Mouse (Mus musculus): ENCODE data around the gene Cfap45. TPM values are rescaled to one million over a fixed set of nuclear protein-coding genes. Genes with fewer than 3 reads are reported as not detected.
A peak's percentile ranks its signal among the peaks of the same experiment; 100 is the strongest.

Gene Cfap45
- polyA plus RNA-seq, 1 experiment from 2014 or later = 1.9 TPM

DNA sequence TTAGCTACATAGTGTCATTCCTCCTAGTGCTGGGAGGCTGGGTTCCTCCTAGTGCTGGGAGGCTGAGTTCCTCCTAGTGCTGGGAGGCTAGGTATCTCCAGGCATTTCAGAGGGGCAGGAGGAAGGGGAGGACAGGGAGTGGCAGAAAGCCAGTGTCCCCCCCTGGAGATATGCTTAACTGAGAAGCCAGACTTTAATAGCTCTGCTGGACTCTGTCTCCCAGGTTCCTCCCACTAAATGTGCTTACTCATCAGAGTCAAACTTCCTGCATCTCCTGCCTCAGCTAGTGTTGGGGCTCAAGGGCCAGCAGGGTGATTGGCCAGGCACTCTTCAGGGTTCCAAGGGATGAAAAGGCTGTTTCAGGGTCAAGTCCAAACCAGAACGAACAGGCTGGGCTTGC is 5.2 kb upstream of the Cfap45 start:
- no peak for DNase-seq (ENCODE audit: low spot score)

DNA sequence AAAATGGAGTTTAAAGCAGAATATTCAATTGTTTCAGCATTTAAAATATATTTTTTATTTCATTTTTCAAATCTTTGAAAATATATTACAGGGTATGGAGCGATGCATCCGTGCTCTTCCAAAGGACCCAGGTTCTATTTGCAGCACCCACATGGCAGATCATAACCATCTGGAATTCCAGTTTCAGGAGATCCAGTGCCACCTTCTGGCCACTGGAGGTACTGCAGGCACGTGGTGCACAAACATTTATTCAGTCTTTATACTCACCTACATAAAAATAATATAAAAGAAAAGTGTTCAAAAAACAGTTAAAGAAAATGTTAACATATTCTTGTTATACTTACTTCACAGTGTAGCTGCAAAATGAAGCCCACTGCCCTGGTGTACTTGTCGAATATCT is 2.6 kb upstream of the Cfap45 start:
- DNase-seq (ENCODE audit: low spot score) = no peak

DNA sequence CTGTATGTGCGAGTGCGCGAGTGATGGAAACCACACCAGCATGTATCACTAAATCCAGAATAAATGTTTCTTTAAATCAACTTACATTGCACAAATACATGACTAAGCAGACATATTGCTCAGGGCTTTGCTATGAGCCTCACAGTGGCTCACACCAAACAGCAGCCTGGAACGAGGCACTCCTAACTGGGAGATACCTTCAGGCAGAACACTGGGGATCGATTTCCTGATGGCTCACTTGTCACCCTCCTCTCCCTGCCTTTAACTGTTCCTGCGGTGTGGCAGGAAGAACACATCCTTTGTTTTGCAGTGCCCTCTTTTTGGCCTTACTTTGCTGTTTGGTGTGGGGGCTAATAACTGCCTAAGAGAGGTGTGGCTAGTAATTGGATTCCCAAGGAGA is 957 bp upstream of the Cfap45 start:
- no peak for DNase-seq (ENCODE audit: low spot score)

DNA sequence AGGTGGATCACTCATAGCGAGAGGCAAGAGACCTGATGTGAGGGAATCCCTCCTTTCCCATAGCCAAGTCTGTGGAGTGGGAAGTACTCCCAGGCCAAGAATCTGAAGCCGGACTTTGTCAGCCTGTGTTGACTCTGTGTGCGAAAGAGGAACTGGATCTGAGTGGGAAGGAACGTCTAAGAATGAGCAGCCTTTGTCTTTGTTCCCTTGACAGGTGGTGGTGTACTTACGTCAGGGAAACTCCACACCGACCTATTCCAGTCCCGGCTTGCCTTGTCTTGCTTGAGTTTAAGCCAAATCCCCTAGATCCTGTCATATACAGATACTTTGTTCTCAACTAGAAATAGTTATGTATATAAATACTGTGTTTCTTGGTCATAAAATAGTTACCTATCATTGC is 1.9 kb downstream of the Cfap45 start:
- no peak for DNase-seq (ENCODE audit: low spot score)

DNA sequence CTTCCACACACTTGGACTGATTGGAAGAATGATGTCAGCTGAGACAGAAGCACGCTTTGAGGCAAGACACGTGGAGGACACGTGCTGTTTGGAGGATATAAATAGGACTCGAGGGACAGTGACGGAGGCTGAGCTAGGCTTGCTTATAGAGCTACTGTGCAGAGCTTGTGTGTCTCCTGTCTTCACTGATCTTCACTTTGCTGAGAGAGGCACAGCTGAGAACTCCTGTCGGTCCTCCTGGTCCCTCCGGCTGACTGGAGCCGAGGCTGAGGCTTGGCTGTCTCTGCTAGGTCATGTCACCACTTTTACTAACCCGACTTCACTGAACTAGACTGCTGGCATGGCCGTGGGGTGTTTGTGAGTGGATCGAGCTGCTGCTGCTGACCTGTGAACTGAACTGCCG is 3.1 kb downstream of the Cfap45 start:
- DNase-seq (ENCODE audit: low spot score) = no peak

DNA sequence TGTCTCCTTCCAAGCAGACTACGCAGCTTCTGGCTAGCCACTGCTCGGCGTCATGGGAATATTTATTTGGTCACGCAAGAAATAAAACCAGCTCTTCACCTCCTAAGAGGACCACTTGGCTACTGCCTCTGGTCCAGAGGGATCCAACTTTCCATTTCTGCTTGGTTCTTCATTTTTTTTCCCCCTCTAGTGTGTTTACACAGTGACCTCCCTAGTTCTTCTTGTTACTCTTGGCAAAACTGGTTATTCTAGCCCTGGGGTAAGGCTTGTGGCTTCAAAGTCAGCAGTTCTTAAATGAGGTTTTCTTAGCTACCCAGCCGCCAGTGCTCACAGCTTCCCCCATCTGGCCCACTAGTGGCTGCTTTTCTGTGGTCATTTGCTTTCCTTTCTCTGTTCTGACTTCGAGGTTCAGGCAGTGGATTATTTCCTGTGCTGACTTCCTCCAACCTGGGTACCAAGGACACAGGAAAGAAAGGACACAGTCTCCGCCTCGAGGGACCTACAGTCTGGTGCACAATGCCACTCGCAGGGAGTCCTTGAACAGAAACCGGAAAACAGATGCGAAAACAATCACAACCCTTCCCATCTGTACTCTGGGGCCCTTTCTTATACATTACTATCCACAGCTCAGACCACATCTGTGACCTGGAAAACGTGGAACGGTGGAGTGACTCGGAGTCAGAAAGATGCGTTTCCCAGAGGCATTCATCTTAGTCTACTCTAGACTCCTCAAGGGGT is 4.6 kb downstream of the Cfap45 start:
- peak; percentile 35 for DNase-seq (ENCODE audit: low spot score)

DNA sequence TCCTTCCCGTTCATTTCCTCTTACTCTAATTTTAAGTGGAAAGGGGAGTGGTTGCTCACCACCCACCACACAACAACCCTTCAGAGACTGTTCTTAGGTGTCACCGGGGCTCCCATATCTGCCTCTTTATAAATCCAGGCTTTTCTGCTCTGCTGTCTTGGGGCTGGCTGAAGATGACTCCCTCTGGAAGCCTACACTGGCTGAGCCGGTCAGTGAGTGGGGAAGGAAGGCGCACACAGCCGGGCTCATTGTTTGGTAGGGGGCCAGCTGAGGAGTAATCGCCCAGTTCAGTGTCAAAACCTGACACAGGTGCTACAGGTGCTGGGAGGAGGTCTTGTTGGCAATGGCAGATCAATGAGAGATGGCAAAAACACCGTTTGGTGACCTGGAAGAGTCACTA is 5.4 kb downstream of the Cfap45 start:
- no peak for DNase-seq (ENCODE audit: low spot score)

DNA sequence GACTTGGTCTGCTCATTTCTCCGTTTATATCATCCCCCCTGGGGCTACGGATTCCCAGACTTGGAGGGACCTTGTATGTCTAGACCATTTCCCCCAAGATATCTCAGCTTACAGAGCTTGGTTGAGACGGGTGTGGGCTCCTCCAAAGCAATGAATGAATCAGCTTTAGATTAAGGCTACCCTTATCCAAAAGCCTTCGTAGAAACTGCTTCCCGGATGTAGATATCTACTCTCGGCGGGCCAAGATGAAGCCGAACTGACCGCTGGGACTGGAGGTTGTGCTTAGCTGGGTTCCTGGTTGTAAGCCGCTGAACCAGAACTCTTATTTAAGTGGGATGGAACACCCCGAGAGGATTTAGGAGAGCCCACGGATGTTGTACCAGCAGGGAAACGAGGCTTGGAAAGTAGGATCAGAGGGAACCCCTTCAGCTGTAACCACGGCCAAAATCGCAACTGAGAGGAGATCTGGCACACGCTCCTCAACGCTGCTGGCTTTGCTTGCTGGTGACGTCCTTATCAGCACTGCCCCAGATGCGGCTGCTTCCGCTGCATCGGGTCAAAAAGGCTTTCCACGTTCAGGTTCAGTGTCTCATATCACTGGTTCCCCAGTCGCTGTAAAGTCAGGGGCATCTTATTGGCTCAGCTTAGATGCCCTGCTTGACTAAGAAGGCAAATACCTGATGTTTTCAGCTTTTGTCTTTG is 5.9 kb downstream of the Cfap45 start:
- DNase-seq (ENCODE audit: low spot score) = no peak

DNA sequence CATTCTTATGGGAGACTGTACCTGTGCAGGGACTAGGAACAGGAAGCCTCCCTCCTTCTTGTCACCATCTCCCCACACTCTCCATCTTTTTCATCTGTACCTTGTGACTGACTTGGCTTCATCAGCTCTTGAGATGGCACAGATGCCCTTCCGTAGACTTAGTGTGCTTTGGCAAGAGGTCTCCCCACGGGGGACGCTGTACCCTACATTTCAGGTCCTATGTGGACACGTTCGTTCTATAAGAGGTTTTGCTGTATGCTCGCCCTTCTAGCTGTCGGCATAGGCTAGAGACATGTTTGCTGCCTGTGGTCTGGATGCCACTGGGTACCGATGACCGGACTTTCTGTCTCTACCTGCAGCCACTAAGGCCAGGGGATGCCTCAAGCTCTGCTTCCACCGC is 6.8 kb downstream of the Cfap45 start:
- DNase-seq (ENCODE audit: low spot score) = no peak

DNA sequence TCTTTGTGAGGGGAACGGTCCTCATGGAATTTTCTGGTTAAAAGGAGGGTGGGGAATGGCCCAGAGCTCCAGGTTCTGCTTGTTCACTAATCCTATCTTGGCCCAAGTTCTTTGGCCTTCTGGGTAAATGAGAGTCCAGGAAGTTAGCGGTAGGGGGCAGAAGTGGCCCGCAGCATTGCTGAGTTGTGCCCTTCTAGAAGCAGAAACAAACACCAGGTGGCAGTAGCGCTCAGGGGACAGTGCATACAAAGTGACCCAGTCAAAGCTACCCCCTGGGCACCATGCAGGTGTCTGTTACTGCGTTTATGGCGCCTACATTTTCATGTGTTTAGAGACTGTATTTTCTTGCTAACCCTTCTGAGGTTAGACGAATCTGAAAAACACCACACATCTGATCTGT is 8.1 kb downstream of the Cfap45 start:
- DNase-seq (ENCODE audit: low spot score) = peak; percentile 84

DNA sequence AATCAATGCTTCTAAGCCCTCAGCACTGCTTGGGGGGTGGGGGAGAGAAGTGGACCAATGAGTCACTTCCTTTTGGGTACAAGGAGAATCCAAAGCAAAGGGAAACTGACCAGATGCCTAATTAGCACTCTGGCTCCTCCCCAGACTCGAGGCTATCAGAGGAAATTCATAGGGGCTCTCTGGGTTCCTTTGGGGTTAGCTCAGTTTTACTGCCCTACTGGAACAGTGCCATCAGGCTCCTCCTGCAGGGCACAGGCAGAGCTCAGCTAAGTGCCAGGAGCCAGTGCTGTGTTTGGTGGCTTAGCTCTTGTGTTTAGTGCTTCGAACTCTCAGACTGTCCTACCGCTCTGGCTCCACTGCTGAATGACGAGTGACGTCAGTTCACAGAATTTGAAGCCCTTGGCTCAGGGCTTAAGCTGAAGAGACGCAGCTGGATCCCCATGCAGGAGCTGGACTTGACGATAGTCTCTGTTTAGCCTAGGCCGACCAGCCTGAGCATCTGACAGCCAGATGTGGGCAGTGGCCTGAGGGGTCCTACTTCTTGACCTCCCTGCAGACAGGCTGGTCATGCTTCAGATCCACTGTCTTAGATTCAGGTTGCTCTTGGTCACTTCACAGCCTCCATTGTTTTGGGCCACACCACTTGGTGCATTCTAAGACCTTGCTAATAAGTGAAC is 10.1 kb downstream of the Cfap45 start:
- DNase-seq (ENCODE audit: low spot score) = no peak

DNA sequence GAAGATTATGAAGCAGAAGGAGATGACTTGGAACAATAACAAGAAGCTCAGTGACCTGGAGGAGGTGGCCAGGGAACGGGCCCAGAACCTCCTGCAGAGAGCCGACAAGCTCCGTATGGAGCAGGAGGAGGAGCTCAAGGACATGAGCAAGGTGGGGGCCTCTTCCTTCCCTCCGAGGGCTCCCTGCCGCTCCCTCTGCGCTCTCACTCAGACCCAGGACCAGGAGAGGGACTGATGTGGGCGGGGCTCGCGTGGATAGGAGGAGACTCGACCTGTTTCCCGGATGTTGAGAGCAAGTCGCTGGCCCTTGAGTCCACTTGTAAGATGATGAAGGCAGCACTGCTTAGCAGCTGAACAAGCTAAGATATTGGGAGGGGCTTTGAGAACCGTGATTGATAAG is 11.9 kb downstream of the Cfap45 start:
- DNase-seq (ENCODE audit: low spot score) = no peak

DNA sequence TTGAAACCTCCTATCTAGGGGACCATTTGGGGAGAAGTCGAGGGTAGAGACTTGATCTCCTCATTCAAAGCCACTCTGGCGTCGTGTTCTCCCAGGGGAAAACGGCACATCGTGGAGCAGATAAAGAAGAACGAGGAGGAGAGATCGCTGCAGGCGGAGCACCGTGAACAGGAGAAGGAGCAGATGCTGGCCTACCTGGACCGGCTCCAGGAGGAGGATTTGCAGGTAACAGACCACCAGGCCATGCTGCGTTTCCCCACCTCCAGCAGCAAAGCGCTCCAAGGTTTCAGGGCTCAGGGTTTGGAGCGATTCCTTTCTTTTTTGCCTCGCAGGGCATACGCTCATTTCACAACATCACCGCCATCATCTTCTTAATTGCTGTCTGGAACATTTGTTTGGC is 14.5 kb downstream of the Cfap45 start:
- DNase-seq (ENCODE audit: low spot score) = no peak

DNA sequence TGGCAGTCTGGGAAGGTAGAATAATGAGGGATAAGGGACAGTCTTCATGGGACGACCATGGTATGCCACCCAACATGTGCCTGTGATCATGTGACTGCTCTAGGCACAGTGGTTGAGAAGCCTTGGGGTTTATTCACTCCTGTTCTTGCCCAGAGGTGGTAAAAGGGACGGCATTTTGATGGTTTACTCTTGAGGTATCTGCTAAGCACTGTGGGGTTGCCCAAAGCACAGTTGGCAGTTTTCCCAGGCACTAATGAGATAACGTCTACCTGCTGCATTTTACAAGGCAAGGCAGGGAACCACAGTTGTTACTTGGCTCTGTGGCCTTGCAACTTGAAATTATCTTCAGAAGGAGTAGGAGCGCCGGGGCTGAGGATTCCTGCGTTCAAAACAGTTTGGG is 19.2 kb downstream of the Cfap45 start:
- DNase-seq (ENCODE audit: low spot score) = no peak

DNA sequence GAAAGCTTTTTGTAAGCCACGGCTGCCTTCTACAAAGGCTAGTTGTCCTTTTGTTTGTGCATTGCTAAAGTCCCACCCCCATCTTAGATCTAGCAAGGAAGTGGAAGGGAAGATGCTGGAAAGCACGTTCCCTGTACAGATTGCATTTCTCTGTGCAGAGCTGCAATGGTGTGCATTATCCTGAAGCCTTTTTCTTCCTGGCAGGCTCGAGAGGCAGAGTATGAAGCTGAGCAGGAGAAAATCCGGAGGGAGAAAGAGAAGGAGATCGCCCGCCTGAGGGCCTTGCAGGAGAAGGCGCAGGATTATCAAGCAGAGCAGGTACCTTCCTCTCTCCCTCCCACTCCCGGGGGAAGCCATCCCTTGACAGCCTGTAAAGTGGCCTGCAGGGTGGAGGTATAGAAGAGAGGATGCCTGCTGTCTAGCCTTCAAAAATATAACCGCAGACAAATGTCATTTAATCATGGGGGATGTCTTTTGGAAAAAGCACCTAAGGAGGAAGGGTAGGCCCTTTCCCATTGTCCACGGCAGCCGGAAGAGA is 19.8 kb downstream of the Cfap45 start:
- no peak for DNase-seq (ENCODE audit: low spot score)

DNA sequence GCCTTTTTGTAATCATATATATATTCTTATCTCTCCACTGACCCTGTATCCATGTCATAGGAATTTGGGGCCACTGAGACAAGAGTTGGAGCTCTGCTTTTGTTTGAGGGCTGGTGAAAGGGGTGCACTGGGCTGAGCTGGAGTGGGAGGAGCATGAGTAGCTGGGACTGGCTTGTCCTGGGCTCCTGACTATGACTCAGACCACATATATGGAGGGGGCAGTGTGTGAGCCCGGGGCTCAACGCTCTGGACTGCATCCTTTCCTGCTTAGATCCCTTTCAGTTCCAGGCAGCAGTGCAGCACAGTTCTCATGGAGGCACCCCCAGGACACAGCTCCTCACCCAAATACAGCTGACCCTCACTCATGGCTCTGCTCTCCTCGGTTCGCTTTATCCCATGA is 25.5 kb downstream of the Cfap45 start:
- no peak for DNase-seq (ENCODE audit: low spot score)

DNA sequence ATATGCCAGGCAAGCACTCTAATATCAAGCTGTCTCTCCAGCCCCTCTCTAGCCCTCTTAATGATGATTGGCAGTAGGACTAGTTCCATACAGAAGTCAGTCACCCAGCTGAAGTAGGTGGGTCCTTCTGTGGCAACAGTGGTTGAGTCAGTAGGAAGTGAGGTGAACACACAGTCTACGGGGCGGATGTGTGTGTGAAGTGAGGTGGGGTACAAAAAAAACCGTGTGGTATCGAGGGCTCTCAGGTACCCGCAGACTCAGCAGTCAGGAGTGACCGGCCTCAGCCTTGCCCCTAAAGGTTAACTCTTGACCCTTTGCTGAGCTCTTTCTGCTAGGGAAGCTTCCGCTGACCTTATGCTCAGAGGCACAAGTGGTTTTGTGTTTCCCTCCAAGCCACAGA is 27.9 kb downstream of the Cfap45 start:
- peak; percentile 57 for DNase-seq (ENCODE audit: low spot score)

DNA sequence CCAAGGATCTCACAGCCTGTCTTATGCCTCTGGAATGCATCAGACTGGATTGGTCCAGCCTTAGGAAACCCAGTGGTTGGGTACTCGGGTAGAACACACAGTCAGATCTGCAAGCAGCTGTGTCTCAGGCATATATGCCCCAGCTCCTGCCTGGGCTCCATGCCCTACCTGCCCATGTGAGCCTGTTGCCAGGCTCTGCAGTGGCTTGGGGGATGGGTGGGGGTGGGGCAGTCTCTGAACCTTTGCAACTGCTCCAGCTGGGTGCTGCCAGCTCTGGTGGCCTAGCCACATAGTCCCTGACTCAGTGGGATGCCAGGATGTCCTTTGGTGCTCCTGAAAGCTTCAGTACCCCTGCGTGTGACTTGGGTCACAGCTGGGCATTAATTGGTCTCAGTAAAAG is 28.7 kb downstream of the Cfap45 start:
- no peak for DNase-seq (ENCODE audit: low spot score)

DNA sequence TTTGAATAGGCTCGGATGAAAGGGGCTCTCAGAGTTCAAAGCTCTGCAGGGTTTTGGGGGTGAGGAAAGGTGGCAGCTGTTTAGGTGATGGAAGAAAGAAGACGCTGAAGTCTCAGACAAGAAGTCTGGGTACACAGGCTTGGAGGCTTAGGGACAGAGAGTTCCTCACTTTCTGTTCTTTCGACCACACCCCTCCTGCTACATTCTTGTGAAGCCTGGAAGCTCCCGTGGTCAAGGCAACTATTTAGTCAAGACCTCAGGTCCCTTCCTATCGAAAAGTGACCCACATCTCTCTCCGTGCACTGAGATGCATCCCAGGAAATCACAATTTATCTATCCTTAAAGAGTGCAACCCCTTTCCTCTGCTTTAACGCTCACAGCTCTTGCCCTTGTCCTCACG is 29.1 kb downstream of the Cfap45 start:
- DNase-seq (ENCODE audit: low spot score) = no peak

DNA sequence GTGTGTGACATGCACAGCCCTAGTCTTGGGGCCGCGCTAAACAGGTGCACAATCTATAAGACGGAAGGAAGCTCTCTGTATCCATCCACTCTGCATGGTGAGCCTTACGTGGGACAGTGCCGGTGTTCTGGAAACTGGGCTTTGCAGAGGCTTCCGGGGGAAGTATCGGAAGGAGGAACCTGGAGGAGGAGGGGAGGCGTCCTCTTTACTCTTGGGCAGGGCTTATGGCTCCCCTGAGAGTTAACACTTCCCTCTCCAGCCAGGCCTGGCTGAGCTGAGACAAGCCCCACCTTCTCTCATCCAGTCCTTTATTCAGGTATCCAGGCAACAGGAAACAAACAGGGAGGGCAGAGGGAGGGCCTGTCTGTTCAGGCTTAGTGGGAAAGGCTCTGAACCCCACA is 29.9 kb downstream of the Cfap45 start:
- DNase-seq (ENCODE audit: low spot score) = peak; percentile 31

DNA sequence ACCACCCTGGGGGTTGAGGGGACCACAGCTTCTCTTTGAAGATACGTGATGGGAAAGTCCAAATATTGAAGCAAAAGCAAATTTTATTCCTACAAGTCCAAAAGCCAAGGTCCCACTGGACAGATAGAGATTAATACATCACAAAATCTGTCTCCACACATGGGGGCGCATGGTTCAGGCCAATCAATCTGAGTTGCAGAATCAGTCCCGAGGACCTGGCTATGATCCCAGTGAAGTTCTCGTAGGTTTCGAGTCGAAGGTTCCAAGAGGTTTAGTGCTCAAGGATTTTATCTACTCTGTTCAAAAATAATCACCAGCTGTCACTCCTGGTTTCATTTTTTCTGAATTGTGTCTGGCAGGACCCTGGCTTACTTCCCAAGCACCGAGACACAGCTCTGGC is 30.4 kb downstream of the Cfap45 start:
- no peak for DNase-seq (ENCODE audit: low spot score)

DNA sequence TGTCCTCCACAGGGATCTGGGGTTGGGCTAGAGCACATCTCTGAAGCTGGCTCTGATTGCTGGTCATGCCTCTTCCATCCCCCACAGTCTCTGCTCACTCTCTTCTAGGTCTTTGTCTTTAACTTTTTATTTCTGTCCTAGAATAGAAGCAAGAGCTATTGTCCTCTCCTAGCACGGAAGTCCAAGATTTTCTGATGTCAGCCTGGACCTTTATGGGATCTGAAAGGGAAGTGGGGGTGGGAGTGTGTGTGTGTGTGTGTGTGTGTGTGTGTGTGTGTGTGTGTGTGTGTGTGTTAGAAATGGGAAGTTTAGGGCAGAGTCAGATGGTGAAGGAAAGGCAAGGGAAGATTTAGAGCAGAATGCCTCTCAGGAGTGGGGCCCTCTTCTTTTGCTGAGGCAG is 32.0 kb downstream of the Cfap45 start:
- no peak for DNase-seq (ENCODE audit: low spot score)
